Comparison of ENCODE assay signal across 8 mouse cellular contexts in genomic region chr7:30194101-30194831, GRCm38 (mm10). TPM values are rescaled to one million over a fixed set of nuclear protein-coding genes. Genes with fewer than 3 reads are reported as not detected.
DNase-seq lines count a peak whose midpoint lies in the region; ATAC-seq and TF ChIP-seq lines count a peak whose summit lies in the region.

No protein-coding gene starts in this region.

- H3K27ac ChIP-seq in MEL (ENCODE audit: control insufficient read depth, low read depth, low read length): peak overlapping the region; percentile 76
- peak overlapping the region; percentile 80 to 87 for H3K27ac ChIP-seq in heart, embryonic 14.5 days (replicated peaks in 1 of 2; ENCODE audit: control insufficient read depth in 1 of 2, insufficient read depth in 1 of 2, low read depth in 2 of 2, low read length in 2 of 2)
- H3K27ac ChIP-seq in macrophage: peak overlapping the region; percentile 94

- H3K9me3 ChIP-seq in MEL (replicated peaks; ENCODE audit: insufficient read depth, low read length): no peaks in the 10 kb centered on the region
- H3K9me3 ChIP-seq in heart, embryonic 14.5 days (ENCODE audit: control insufficient read depth, low read length): no peaks in the 10 kb centered on the region

- WGBS in heart, embryonic 14.5 days: under 1% methylated on average over 26 of the region's 26 CpGs
- under 1% methylated on average over 24 of the region's 26 CpGs for WGBS in macrophage (ENCODE audit: missing documents)

- DNase-seq in cerebellum, adult 11 months: no peak
- DNase-seq in MEL (ENCODE audit: low read depth, low spot score): peak; percentile 77
- DNase-seq in embryo, embryonic 11 days: peak; percentile 39
- peak; percentile 66 for DNase-seq in kidney, postnatal 10 days
- DNase-seq in spleen, postnatal 4 days (ENCODE audit: low spot score in 2 of 2): peak; percentile 28 to 73

- peak overlapping the region; percentile 68 for H3K9ac ChIP-seq in MEL (ENCODE audit: control insufficient read depth, low read depth, low read length, poor library complexity, severe bottlenecking)
- H3K9ac ChIP-seq in heart, embryonic 14.5 days (ENCODE audit: low read length): peak overlapping the region; percentile 86

- H3K27me3 ChIP-seq in MEL (ENCODE audit: control insufficient read depth in 1 of 2, insufficient read depth in 2 of 2, low read length in 2 of 2): no peaks in the 10 kb centered on the region
- no peaks in the 10 kb centered on the region for H3K27me3 ChIP-seq in heart, embryonic 14.5 days (ENCODE audit: control insufficient read depth, insufficient read depth, low read length)

- TF ChIP-seq CTCF in MEL (IDR thresholded peaks at IDR 0.05 in 2 of 3, conservative IDR thresholded peaks at IDR 0.05 in 1 of 3; ENCODE audit: control insufficient read depth in 1 of 3, insufficient read depth in 1 of 3, low read depth in 2 of 3, low read length in 3 of 3, poor library complexity in 1 of 3, severe bottlenecking in 1 of 3): no peak

- peak overlapping the region; percentile 87 for H3K4me2 ChIP-seq in heart, embryonic 14.5 days (ENCODE audit: low read length)

- H3K4me3 ChIP-seq in MEL (ENCODE audit: control insufficient read depth in 1 of 2, insufficient read depth in 1 of 2, low read depth in 2 of 2, low read length in 2 of 2) (peak overlapping the region; percentile 57 to 66), macrophage (ENCODE audit: inconsistent target) (peak overlapping the region; percentile 99)
- H3K4me3 ChIP-seq in heart, embryonic 14.5 days (ENCODE audit: control insufficient read depth in 1 of 2, insufficient read depth in 1 of 2, low read depth in 1 of 2, low read length in 2 of 2): peak overlapping the region; percentile 71 to 75

- no peak for TF ChIP-seq EP300 in MEL (IDR thresholded peaks at IDR 0.05; ENCODE audit: low read depth in 1 of 2, low read length in 2 of 2)

- peaks cover 9% of the 10 kb centered on the region for H3K79me2 ChIP-seq in MEL (ENCODE audit: control insufficient read depth, insufficient read depth, low read length, poor library complexity)
- H3K79me2 ChIP-seq in macrophage (ENCODE audit: inconsistent target): peaks cover 44% of the 10 kb centered on the region

- H3K36me3 ChIP-seq in MEL (ENCODE audit: control insufficient read depth in 1 of 2, insufficient read depth in 2 of 2, low read length in 2 of 2) (peaks cover 0 to 14% of the 10 kb centered on the region in 2 experiments; a peak in 2 of 4 replicates), macrophage (ENCODE audit: inconsistent target) (peaks cover 32% of the 10 kb centered on the region)
- H3K36me3 ChIP-seq in heart, embryonic 14.5 days (ENCODE audit: control insufficient read depth, insufficient read depth, low read length): peaks cover 36% of the 10 kb centered on the region

- 0 out of 2 replicates have a peak, but pooled peaks have one; percentile 21 for ATAC-seq in cerebellum, adult (ENCODE audit: insufficient number of reproducible peaks, low FRiP score, low TSS enrichment)
- ATAC-seq in heart, embryonic 14.5 days (ENCODE audit: insufficient number of reproducible peaks, insufficient read depth, low FRiP score, low read depth): peak; percentile 8; the same call in 1 of the 2 replicates

- peaks cover 0 to 17% of the 10 kb centered on the region in 2 experiments; a peak in 3 of 4 replicates for H3K4me1 ChIP-seq in MEL (ENCODE audit: control insufficient read depth in 1 of 2, insufficient read depth in 2 of 2, low read length in 2 of 2)
- H3K4me1 ChIP-seq in heart, embryonic 14.5 days (ENCODE audit: control insufficient read depth in 2 of 2, insufficient read depth in 2 of 2, low read length in 2 of 2): peaks cover 12 to 16% of the 10 kb centered on the region in 2 experiments

- TF ChIP-seq RAD21 in MEL (IDR thresholded peaks at IDR 0.05; ENCODE audit: low read depth, low read length): no peak

- TF ChIP-seq POLR2A in MEL (IDR thresholded peaks at IDR 0.05; ENCODE audit: control insufficient read depth in 1 of 2, insufficient read depth in 1 of 2, low read depth in 1 of 2, low read length in 2 of 2, poor library complexity in 1 of 2): no peak

TF ChIP-seq in MEL, 35 proteins besides CTCF, POLR2A, EP300 and RAD21 (continues in another document):
- TF ChIP-seq POLR2AphosphoS5 (IDR thresholded peaks at IDR 0.05; ENCODE audit: borderline replicate concordance, low read depth, low read length) (no peak), ELF1 (IDR thresholded peaks at IDR 0.05; ENCODE audit: low read depth, low read length) (0 out of 2 replicates have a peak, but pooled peaks have one; percentile 46), MXI1 (IDR thresholded peaks at IDR 0.05; ENCODE audit: low read depth, low read length) (peak; percentile 42), HCFC1 (IDR thresholded peaks at IDR 0.05; ENCODE audit: low read depth, low read length) (peak; percentile 69), ZMIZ1 (IDR thresholded peaks at IDR 0.05; ENCODE audit: low read depth, low read length) (0 out of 2 replicates have a peak, but pooled peaks have one; percentile 22), MAZ (IDR thresholded peaks at IDR 0.05; ENCODE audit: low read depth, low read length) (peak; percentile 49; the same call in 1 of the 2 replicates), CHD1 (IDR thresholded peaks at IDR 0.05; ENCODE audit: low read depth, low read length) (no peak), ZNF384 (IDR thresholded peaks at IDR 0.05; ENCODE audit: low read depth, low read length) (peak; percentile 98), KAT2A (conservative IDR thresholded peaks at IDR 0.05; ENCODE audit: low read depth, low read length) (no peak), GABPA (IDR thresholded peaks at IDR 0.05; ENCODE audit: low read depth, low read length) (no peak), USF2 (IDR thresholded peaks at IDR 0.05; ENCODE audit: borderline replicate concordance in 1 of 2, insufficient read depth in 1 of 2, low read depth in 1 of 2, low read length in 2 of 2) (no peak), MAFK (IDR thresholded peaks at IDR 0.05; ENCODE audit: borderline replicate concordance, low read depth, low read length) (no peak), JUND (IDR thresholded peaks at IDR 0.05; ENCODE audit: low read depth, low read length) (no peak), SIN3A (IDR thresholded peaks at IDR 0.05; ENCODE audit: low read length) (peak; percentile 72; the same call in 1 of the 2 replicates)

RNA-seq across cellular contexts. Expression of gene Capns1, which starts 4.3 kb away (rescaled TPM):
- 31.7 and 38.3 TPM in 2 replicates for total RNA-seq in MEL (2012; rRNA removed)
- polyA plus RNA-seq in MEL (2012; ENCODE audit: insufficient read depth in 1 of 2, insufficient read length in 2 of 2, low read depth in 1 of 2, low replicate concordance in 2 of 2, missing spikeins in 1 of 2) (100 to 1,000 TPM in 1 of 2 experiments, not detected in 1; 354 TPM), macrophage (2018) (404 to 602 TPM (median 510 TPM) in 3 replicates)
- 63.0 and 73.7 TPM in 2 replicates for polyA plus RNA-seq in heart, embryonic 14.5 days (2014; fragmentation: Nextera tagmentation; extraction: Ambion mirVana)
- total RNA-seq in macrophage (2018; cell fraction: chromatin; rRNA removed): 100 to 1,000 TPM in 25 of 26 experiments, 10 to 100 TPM in 1; 99.7 to 322 (median 185) TPM
- 100 to 1,000 TPM; 349 to 440 (median 399) TPM for total RNA-seq in macrophage (2018; cell fraction: cytosol; rRNA removed)
- 100 to 1,000 TPM in 25 of 26 experiments, 10 to 100 TPM in 1; 83.3 to 219 (median 154) TPM for total RNA-seq in macrophage (2018; cell fraction: nucleus; rRNA removed)

RNA-seq across cellular contexts. Expression of gene Cox7a1, which starts 10.3 kb away (rescaled TPM):
- 8.9 and 9.9 TPM in 2 replicates for total RNA-seq in MEL (2012; rRNA removed)
- polyA plus RNA-seq in MEL (2012; ENCODE audit: insufficient read depth in 1 of 2, insufficient read length in 2 of 2, low read depth in 1 of 2, low replicate concordance in 2 of 2, missing spikeins in 1 of 2) (10 to 100 TPM in 1 of 2 experiments, not detected in 1; 11.1 TPM), macrophage (2018) (6.1 to 9.1 TPM (median 8.4 TPM) in 3 replicates)
- polyA plus RNA-seq in heart, embryonic 14.5 days (2014; fragmentation: Nextera tagmentation; extraction: Ambion mirVana): 544 and 589 TPM in 2 replicates
- not detected for total RNA-seq in macrophage (2018; cell fraction: chromatin; rRNA removed)
- total RNA-seq in macrophage (2018; cell fraction: cytosol; rRNA removed): 10 to 100 TPM in 13 of 26 experiments, 1 to 10 TPM in 13; 1.6 to 20.9 (median 9.1) TPM
- 1 to 10 TPM in 2 of 26 experiments, not detected in 24; 4.7 to 5.4 TPM for total RNA-seq in macrophage (2018; cell fraction: nucleus; rRNA removed)

RNA-seq across cellular contexts. Expression of gene Zfp146, which starts 24.7 kb away (rescaled TPM):
- 30.6 and 35.5 TPM in 2 replicates for total RNA-seq in MEL (2012; rRNA removed)
- polyA plus RNA-seq in MEL (2012; ENCODE audit: insufficient read depth in 1 of 2, insufficient read length in 2 of 2, low read depth in 1 of 2, low replicate concordance in 2 of 2, missing spikeins in 1 of 2) (10 to 100 TPM in 1 of 2 experiments, not detected in 1; 38.9 TPM), macrophage (2018) (17.2 to 34.1 TPM (median 30.3 TPM) in 3 replicates)
- 7.2 and 9.0 TPM in 2 replicates for polyA plus RNA-seq in heart, embryonic 14.5 days (2014; fragmentation: Nextera tagmentation; extraction: Ambion mirVana)
- 10 to 100 TPM; 19.9 to 73.4 (median 36.4) TPM for total RNA-seq in macrophage (2018; cell fraction: chromatin; rRNA removed)
- 10 to 100 TPM in 22 of 26 experiments, 1 to 10 TPM in 4; 6.8 to 23.3 (median 18.0) TPM for total RNA-seq in macrophage (2018; cell fraction: cytosol; rRNA removed)
- total RNA-seq in macrophage (2018; cell fraction: nucleus; rRNA removed): 10 to 100 TPM; 14.1 to 74.3 (median 26.2) TPM

RNA-seq across cellular contexts. Expression of gene Polr2i, which starts 37.5 kb away (rescaled TPM):
- 109 and 128 TPM in 2 replicates for total RNA-seq in MEL (2012; rRNA removed)
- 100 to 1,000 TPM in 1 of 2 experiments, not detected in 1; 118 TPM for polyA plus RNA-seq in MEL (2012; ENCODE audit: insufficient read depth in 1 of 2, insufficient read length in 2 of 2, low read depth in 1 of 2, low replicate concordance in 2 of 2, missing spikeins in 1 of 2)
- 126 and 145 TPM in 2 replicates for polyA plus RNA-seq in heart, embryonic 14.5 days (2014; fragmentation: Nextera tagmentation; extraction: Ambion mirVana)
- 10 to 100 TPM in 17 of 26 experiments, 1 to 10 TPM in 8, not detected in 1; 2.6 to 46.5 (median 17.4) TPM for total RNA-seq in macrophage (2018; cell fraction: chromatin; rRNA removed)
- 10 to 100 TPM; 26.6 to 73.8 (median 46.9) TPM for total RNA-seq in macrophage (2018; cell fraction: cytosol; rRNA removed)
- 10 to 100 TPM in 20 of 26 experiments, 1 to 10 TPM in 6; 3.6 to 36.2 (median 18.9) TPM for total RNA-seq in macrophage (2018; cell fraction: nucleus; rRNA removed)
- polyA plus RNA-seq in macrophage (2018): 34.2 to 47.5 TPM (median 41.3 TPM) in 3 replicates

RNA-seq across cellular contexts. Expression of gene Tbcb, which starts 37.8 kb away (rescaled TPM):
- 54.8 and 55.0 TPM in 2 replicates for total RNA-seq in MEL (2012; rRNA removed)
- polyA plus RNA-seq in MEL (2012; ENCODE audit: insufficient read depth in 1 of 2, insufficient read length in 2 of 2, low read depth in 1 of 2, low replicate concordance in 2 of 2, missing spikeins in 1 of 2) (10 to 100 TPM in 1 of 2 experiments, not detected in 1; 72.6 TPM), macrophage (2018) (57.6 to 136 TPM (median 89.3 TPM) in 3 replicates)
- polyA plus RNA-seq in heart, embryonic 14.5 days (2014; fragmentation: Nextera tagmentation; extraction: Ambion mirVana): 137 and 144 TPM in 2 replicates
- 10 to 100 TPM in 16 of 26 experiments, 1 to 10 TPM in 10; 1.5 to 38.8 (median 16.7) TPM for total RNA-seq in macrophage (2018; cell fraction: chromatin; rRNA removed)
- 100 to 1,000 TPM; 112 to 180 (median 145) TPM for total RNA-seq in macrophage (2018; cell fraction: cytosol; rRNA removed)
- total RNA-seq in macrophage (2018; cell fraction: nucleus; rRNA removed): 10 to 100 TPM; 21.5 to 67.9 (median 38.3) TPM

Comparison
In these comparisons a context has a peak if more than half of its experiments do, and no peak if none do; other contexts are left out.
1. RNA of gene Cox7a1, which starts 10.3 kb away (polyA plus RNA-seq): 544 to 589 TPM in heart, embryonic 14.5 days; 11.1 TPM in MEL and 6.1 to 9.1 TPM in macrophage; every median in the first group is over 10 times any median in the second.
2. Peak in every context shown above with its lines, with median percentiles within 50 percentile points of each other: H3K27ac ChIP-seq and H3K4me3 ChIP-seq.